Mouse (Mus musculus) fat pad, adult 2 months (tissue): ENCODE results near the gene Rpgr.

Source experiments
- DNase-seq: peaks from one replicate; pipeline ENCODE4 v3.0.0-alpha.2; 2011; ENCODE audit warnings: low read depth, low spot score; ENCODE audit errors: extremely low read depth

The Rpgr gene

DNA sequence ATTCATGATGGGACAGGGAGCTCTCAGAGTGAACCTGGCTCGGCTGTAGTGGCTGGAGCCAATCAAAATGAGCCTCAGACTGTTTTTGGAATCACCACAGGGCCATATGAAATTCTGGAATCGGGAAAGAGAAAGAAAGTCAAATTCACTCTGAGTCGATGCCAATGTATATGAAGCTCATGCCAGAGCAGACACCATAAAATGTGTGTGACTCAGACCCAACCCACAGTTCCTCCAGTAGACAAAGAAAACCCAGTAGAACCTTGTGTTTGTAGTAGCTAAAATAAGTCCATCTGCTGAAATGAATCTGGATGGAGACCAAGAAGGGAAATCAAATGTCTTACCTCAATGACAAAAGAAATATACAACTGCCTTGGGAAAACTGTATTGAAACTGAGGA is 142.8 kb downstream of the Rpgr start:
- DNase-seq = no peak

DNA sequence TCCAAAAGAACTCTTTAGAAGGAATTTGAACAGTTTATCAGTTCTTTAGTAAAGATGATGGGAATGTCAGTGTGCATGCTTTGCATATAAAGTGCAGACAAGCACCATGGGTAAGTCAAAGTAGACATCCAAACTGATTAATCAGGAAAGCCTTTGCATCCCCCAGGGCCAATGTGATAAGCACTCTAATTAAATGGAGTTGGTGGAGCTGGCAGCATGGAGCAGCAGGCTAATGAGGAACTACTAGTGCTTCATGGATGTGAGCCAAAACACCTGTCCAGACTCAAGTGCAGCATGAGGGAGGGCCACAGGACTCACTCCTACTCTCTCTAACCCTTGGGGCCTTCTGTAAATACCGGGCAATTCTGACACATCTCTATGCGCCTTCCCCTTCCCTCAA is 145.2 kb downstream of the Rpgr start:
- no peak for DNase-seq

DNA sequence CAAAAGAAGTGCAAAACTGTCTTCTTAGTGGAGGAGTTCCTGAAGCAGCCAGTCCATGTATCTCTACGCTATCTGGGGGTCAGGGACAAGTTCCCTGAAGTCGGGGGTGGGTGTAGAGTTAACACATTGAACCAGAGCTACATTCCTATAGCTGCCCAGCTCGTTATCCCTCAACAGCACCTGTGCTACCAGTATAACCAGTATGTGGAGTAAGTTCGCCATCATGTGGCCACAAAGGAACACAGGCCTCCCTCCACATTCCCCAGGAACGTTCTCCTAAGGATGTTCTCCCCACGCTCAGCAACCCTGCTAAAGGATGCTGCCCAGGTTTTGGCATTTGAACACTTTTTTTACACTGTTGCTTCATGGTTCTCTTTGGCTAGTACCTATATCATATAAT is 146.0 kb downstream of the Rpgr start:
- DNase-seq = no peak

DNA sequence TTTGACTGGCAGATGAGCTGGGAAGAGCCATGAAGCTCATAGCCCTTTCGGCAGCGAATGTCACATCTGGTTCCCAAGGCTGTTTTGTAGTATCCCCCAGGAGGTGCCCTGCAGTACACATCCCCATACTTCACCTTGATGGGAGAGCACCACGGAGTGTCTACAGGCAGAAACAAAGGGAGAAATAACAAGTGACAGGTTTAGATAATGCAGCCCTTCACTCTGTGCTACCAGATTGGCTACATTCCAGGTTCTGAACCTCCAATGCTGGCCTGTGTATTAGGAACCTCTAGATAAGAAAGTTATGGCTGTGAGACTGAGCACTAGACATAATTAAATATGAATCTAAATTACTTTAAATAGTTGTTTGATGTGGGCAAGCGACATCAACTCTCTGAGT is 147.3 kb downstream of the Rpgr start:
- DNase-seq = no peak

DNA sequence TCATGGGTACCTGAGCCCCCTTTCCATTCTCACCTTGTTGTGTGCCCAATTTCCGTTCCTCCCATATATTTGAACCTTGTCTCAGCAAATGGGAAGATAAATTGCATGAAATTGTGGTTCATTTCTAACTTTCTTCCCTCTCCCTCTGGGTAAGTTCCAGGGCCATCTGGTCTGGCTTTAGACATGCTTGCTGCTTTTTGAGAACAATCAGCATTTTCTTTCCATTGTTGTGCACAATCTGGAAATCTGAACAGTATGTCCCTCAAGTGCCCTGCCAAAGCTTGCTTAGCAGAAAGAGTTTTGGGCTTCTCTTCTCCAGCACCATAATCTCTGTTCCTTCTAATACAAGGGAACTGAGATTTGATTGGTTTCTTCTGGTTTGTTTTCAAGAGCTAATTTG is 152.9 kb downstream of the Rpgr start:
- DNase-seq = no peak

DNA sequence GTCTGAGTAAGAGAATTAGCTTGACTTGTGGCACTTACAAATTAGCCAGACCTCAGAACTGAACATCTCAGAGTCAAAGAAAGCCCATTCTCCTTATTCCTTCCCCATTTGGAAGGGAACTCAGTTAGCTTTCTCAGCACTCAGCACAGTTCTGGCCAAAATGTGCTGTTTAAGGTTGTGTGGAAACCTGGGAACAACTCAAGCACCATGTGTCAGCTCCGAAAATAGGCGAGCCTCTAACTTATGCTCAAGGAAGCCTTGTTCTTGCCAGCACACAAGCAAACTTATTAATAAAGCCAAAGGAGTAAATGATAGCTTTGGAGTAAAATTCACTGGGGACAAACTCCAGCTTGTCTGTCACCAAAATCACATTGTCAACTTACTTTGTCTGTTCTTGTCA is 153.4 kb downstream of the Rpgr start:
- DNase-seq = no peak

DNA sequence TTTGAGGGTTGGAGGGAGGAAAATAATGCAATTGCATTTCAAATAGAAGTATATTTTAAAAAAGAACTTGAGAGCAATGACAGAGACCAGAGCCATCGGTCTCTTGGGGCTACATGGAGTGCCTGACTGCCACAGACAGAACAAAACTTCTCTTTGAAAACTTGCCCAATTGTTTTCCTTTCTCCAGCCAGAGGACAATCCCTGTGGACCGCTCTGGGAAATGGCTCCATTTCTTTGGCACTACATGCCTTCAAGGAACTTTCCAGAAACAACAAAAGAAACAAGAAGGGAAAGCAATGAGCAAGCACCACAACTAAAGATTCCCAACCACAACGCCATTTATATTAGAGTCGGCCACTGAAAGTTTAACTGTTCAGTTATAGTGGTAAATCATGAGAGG is 154.5 kb downstream of the Rpgr start:
- no peak for DNase-seq

DNA sequence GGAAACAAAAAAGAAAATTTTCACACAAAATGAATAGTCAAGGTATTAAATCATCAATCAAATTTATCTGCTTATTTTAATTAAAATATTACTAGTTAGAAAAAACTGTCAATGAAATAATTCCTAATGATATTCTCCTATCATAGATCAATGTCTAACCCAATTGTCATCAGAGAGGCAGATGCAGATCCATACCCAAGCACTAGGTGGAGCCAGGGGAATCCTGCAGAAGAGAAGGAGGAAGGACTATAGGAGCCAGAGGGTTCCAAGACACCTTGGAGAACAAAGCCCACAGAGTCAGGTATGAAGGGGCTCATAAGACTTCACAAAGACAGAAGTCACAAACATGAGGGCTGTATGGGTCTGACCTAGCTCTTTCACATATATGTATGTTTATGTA is 182.1 kb downstream of the Rpgr start:
- DNase-seq = no peak
